Mouse (Mus musculus) heart, postnatal 4 days (tissue): ENCODE results near the gene Rbm17. TPM values are rescaled to one million over a fixed set of nuclear protein-coding genes. Genes with fewer than 3 reads are reported as not detected.
"Not testable (repeated sequence)": the region's sequence is repeated elsewhere in the genome, so short reads cannot be mapped to it uniquely, and the experiment has no call there.

Source experiments
- DNase-seq: peaks from one replicate; pipeline ENCODE4 v3.0.0; 2021
- total RNA-seq, 2 experiments: library from RNA; stranded (reverse); gene quantifications; 2 replicates each; pipeline ENCODE4 v1.2.3; 2021

The Rbm17 gene
- total RNA-seq, 2 experiments from 2014 or later: 83.4 to 93.1 TPM

- no peak for DNase-seq
Observed at GRCm38 (mm10) chr2:11543158-11543557, 60.8 kb downstream of the Rbm17 start.

GRCm38 (mm10) chr2:11542640-11543039 is 61.3 kb downstream of the Rbm17 start:
- DNase-seq: peak; percentile 87

GRCm38 (mm10) chr2:11542121-11542520 is 61.8 kb downstream of the Rbm17 start:
- no peak for DNase-seq

GRCm38 (mm10) chr2:11541528-11541927 is 62.4 kb downstream of the Rbm17 start:
- not testable (repeated sequence) for DNase-seq

- no peak for DNase-seq
Observed at GRCm38 (mm10) chr2:11535966-11536365, 68.0 kb downstream of the Rbm17 start.

Other genes starting within 250 kb of the Rbm17 start
- 10 to 100 TPM; 11.8 to 12.7 TPM for gene Pfkfb3, start 50.1 kb downstream of the Rbm17 start, total RNA-seq
- gene Gm17490, start 22.1 kb upstream of the Rbm17 start, total RNA-seq: not detected
- not detected for gene Il2ra, start 38.7 kb upstream of the Rbm17 start, total RNA-seq
- gene Il15ra, start 101.1 kb upstream of the Rbm17 start, total RNA-seq: 10 to 100 TPM; 15.6 to 20.0 TPM
- gene Fbh1, start 173.4 kb upstream of the Rbm17 start, total RNA-seq: 10 to 100 TPM; 69.1 to 69.5 TPM
- gene Ankrd16, start 173.7 kb upstream of the Rbm17 start, total RNA-seq: 10 to 100 TPM; 31.0 to 35.5 TPM